8 mouse cellular contexts compared by ENCODE assay signal in genomic region chr8:12755312-12755711, GRCm38 (mm10). TPM values are rescaled to one million over a fixed set of nuclear protein-coding genes. Genes with fewer than 3 reads are reported as not detected.
A peak's percentile ranks its signal among the peaks of the same experiment; 100 is the strongest.
DNase-seq lines count a peak whose midpoint lies in the region; ATAC-seq lines count a peak whose summit lies in the region.

No protein-coding gene starts in this region.

- DNase-seq in frontal cortex, postnatal 10 days (ENCODE audit: low spot score in 2 of 2), result no peak
- DNase-seq in thymus, postnatal 25 days, result peak; percentile 13
- DNase-seq in thymus, adult 18-20 months, result no peak
- DNase-seq in induced T-regulatory cell, adult 2 months (ENCODE audit: low read depth), result peak; percentile 31
- peak; percentile 22 for DNase-seq in thymus, postnatal 4 days
- no peak for DNase-seq in left cerebral cortex, adult 8-10 months (ENCODE audit: low spot score in 2 of 2)
- no peak for DNase-seq in spleen, adult 18-20 months

- ATAC-seq in frontal cortex, adult (ENCODE audit: low TSS enrichment), result 0 out of 2 replicates have a peak, but pooled peaks have one; percentile 21

RNA-seq across cellular contexts. Expression of gene Atp11a, which starts 1.5 kb away (rescaled TPM):
- total RNA-seq in left cerebral cortex, adult 8-10 months (2022), result 10 to 100 TPM; 52.3 to 65.7 (median 61.4) TPM

Comparison
In these comparisons a context has a peak if more than half of its experiments do, and no peak if none do; other contexts are left out.
1. DNase-seq: peak in thymus, postnatal 25 days (single experiment), induced T-regulatory cell, adult 2 months (single experiment) and thymus, postnatal 4 days (single experiment); none in frontal cortex, postnatal 10 days (0 of 2), thymus, adult 18-20 months (0 of 2), left cerebral cortex, adult 8-10 months (0 of 2) and spleen, adult 18-20 months (0 of 2).